Mouse (Mus musculus) neutrophil, adult 65 days (primary cell): ENCODE data around the gene Zc3h12c. TPM values are rescaled to one million over a fixed set of nuclear protein-coding genes. Genes with fewer than 3 reads are reported as not detected.

Experiments used
- total RNA-seq: library from RNA; stranded (reverse); gene quantifications from 2 replicates; pipeline ENCODE4 v1.2.4, GENCODE M21; 2023

Zc3h12c gene
- total RNA-seq, result 4.2 and 5.8 TPM in 2 replicates

DNA sequence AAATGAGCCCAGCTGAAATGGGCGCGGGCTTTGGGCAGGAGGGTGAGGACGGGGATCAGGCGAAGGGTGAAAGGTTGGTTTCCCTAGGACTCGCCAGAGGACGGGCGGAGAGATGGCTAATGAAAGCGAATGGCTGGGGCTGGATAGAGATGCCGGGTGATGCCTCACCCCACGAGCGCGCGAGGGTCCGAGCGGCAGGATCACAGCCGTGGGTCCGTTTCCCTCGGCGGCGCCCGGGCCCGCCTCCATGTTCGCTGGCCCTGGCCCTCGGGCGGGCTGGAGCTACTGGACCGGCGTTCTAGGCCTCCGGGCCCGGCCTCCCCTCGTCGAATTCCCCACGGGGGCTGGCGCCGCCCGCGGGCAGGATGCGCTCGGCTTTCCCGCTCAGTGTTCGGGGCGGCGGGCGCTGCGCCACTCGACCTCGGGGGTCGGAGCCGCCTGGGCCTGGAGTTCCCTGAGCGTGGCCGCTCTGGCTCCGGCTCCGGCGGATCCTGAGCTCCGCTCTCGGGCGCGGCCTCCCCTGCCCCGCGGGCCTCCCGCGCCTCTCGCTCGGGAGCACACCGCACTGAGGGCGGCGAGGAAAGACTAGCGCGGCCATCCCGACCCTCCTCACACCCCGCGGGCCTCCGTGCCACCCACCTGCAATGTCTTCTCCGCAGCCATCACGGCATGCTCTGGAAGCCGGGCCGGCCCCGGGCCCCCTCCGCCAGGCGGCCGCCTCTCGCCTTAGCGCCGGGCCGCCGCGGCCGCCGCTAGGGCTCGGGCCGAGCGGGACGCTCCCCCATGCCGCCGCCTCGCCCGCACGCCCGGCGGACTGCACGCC lies at the start of gene Zc3h12c:
Gene Zc3h12c, minus strand, starts transcription at position 710 of the 823 bp plus-strand sequence.

Other genes with a start within 250 kb of the Zc3h12c start
- gene Fdx1, start 205.0 kb downstream of the Zc3h12c start, total RNA-seq, result 3.1 and 4.4 TPM in 2 replicates
- gene Rdx, start 121.4 kb downstream of the Zc3h12c start, total RNA-seq, result 50.9 and 52.9 TPM in 2 replicates